Mouse (Mus musculus) lung, embryonic 15.5 days (tissue): ENCODE results near the gene Nsmce4a. TPM values are rescaled to one million over a fixed set of nuclear protein-coding genes. Genes with fewer than 3 reads are reported as not detected.

ENCODE experiments used
- ATAC-seq: fragments of 200-750 bp; cut with Nextera tagmentation; 2 replicates; pipeline ENCODE4 v1.8.0; 2017; ENCODE audit warnings: moderate number of reproducible peaks, borderline replicate concordance; ENCODE audit not compliant: low FRiP score, low TSS enrichment; ENCODE audit errors: extremely low read depth
- H3K27ac ChIP-seq: fragments of 300-500 bp; sonication (generic); 2 replicates; pipeline ENCODE4 v1.5.1; 2015; ENCODE audit warnings: moderate library complexity, mild to moderate bottlenecking, inconsistent platforms
- H3K27me3 ChIP-seq: fragments of 300-500 bp; sonication (generic); 2 replicates; pipeline ENCODE4 v1.6.1; 2015; ENCODE audit warnings: inconsistent platforms
- H3K36me3 ChIP-seq: fragments of 300-500 bp; sonication (generic); 2 replicates; pipeline ENCODE4 v1.6.1; 2015; ENCODE audit warnings: inconsistent platforms
- H3K4me1 ChIP-seq: fragments of 300-500 bp; sonication (generic); 2 replicates; pipeline ENCODE4 v1.6.1; 2015; ENCODE audit warnings: inconsistent platforms
- H3K4me2 ChIP-seq: fragments of 300-500 bp; sonication (generic); 2 replicates; pipeline ENCODE4 v1.6.1; 2015; ENCODE audit warnings: inconsistent platforms, mild to moderate bottlenecking, moderate library complexity
- H3K4me3 ChIP-seq: fragments of 300-500 bp; sonication (generic); 2 replicates; pipeline ENCODE4 v1.5.1; 2015; ENCODE audit warnings: mild to moderate bottlenecking, inconsistent platforms
- H3K9ac ChIP-seq: fragments of 300-500 bp; sonication (generic); 2 replicates; pipeline ENCODE4 v1.6.1; 2015; ENCODE audit warnings: inconsistent platforms
- H3K9me3 ChIP-seq: fragments of 300-500 bp; sonication (generic); 2 replicates; pipeline ENCODE4 v1.6.1; 2016; ENCODE audit warnings: inconsistent platforms
- WGBS: fragments of 180-500 bp; shearing (Covaris S2); methylation state at CpG from one replicate; pipeline ENCODE4 v1.1.7; 2015; 5-methylcytosine and 5-hydroxymethylcytosine counted together
- polyA plus RNA-seq: library from polyadenylated mRNA; unstranded; fragments of >200 nt; fragmentation: Nextera tagmentation; extraction: Ambion mirVana; gene quantifications from 2 replicates; pipeline ENCODE4 v1.2.1, GENCODE M21; 2015

Gene Nsmce4a
- polyA plus RNA-seq, 1 experiment from 2014 or later: 164 TPM

DNA sequence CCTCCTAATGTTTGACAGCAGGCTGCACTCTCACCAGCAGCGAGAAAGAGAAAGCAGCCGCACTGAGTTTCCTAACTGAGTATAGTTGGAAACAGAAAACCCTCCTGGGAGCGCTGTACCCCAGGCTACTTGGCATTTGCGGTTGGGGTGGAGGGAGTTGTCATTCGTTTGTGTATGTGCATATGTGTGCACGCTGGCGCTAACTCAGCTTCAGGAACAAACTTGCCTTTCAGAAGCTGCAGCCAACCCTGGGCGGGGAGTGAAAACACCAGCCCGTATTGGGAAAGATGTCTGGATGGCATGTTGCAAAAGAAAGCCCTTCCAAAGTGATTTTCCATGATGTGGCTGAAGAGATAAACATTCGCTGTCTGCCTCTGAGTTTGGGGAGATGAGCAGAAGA lies 4.1 kb upstream of the Nsmce4a start:
- H3K4me1 ChIP-seq: peaks cover 35% of the 10 kb centered on the region
- no peaks in the 10 kb centered on the region for H3K9me3 ChIP-seq
- H3K36me3 ChIP-seq: no peaks in the 10 kb centered on the region
- H3K27me3 ChIP-seq: no peaks in the 10 kb centered on the region
- peak overlapping the region; percentile 30; the same call in 1 of the 2 replicates for H3K9ac ChIP-seq
- H3K27ac ChIP-seq: peak overlapping the region; percentile 79
- peak overlapping the region; percentile 57 for H3K4me2 ChIP-seq
- peak; percentile 28; the same call in 1 of the 2 replicates for ATAC-seq
- H3K4me3 ChIP-seq: peak overlapping the region; percentile 34
- WGBS: 9% methylated on average over 10 of the region's 10 CpGs

DNA sequence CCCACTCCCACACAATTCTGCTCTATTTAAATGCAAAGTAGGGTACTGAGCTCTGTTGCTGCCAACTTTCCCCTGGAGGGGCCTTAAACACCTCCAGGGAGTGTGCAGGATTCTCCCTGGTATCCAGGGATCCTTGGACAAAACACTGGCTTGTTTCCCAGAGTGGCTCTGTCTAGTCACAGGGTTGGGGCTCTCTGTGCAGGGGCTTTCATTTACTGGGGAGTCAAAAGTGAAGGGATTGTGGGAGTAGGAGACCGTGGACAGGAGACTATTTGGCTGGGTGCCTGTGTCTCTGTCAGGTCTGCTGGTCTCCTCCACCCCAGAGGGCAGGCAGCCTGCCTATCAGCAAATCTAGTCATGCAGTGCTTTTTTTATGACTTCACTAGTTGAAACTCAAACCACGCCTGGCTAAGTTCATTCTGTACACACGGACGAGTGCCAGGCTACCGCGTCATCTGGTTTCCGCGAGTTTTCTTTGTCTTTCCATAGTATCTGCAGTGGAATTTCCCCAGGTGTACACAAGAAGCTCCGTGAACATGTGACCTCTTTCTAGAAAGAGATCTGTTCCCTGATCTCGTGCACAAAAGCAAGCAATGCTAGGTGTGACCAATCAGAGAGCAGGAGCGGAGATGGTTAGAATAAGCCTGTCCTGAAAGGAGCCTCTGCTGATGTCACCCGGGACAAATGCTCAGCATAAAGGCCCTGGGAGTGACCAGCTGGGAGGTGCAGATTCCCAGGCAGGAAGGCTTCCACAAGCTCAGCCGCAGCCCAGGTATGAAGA lies 1.5 kb upstream of the Nsmce4a start:
- Histone ChIP-seq H3K9me3 (no peaks in the 10 kb centered on the region), H3K4me2 (peak overlapping the region; percentile 17), H3K9ac (no peak overlapping the region), H3K4me3 (no peak overlapping the region), H3K27me3 (no peaks in the 10 kb centered on the region), H3K36me3 (no peaks in the 10 kb centered on the region), H3K4me1 (peaks cover 35% of the 10 kb centered on the region), H3K27ac (peak overlapping the region; percentile 49)
- ATAC-seq: 0 out of 2 replicates have a peak, but pooled peaks have one; percentile 20
- whole genome bisulfite sequencing: 45% methylated on average over 13 of the region's 13 CpGs

- H3K27ac ChIP-seq: no peak overlapping the region
Observed at GRCm38 (mm10) chr7:130573746-130574145, 828 bp upstream of the Nsmce4a start.

DNA sequence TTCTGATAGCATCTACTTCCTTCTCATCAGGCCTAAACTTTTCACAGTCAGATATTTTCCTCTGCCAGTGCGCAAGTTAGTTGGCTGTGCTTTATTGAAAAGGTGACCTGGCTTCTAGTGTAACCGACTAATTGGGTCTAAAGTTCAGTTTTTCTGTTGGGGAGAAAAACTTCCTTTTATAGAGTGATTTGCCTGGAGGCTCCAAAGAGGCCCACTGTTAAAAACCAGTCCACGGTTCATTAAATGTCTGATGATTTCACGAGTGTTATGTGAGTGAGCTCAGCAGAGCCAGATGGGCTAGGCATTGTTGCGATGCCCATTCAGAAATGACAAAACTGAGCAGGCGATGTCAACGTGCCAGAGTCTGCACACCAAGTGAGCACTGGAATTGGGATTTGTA lies 2.4 kb downstream of the Nsmce4a start:
- H3K27me3 ChIP-seq: no peaks in the 10 kb centered on the region
- no peaks in the 10 kb centered on the region for H3K36me3 ChIP-seq
- peaks cover 7% of the 10 kb centered on the region; the same call in 1 of the 2 replicates for H3K4me1 ChIP-seq
- H3K4me2 ChIP-seq: no peak overlapping the region
- H3K9me3 ChIP-seq: no peaks in the 10 kb centered on the region
- no peak overlapping the region for H3K4me3 ChIP-seq
- no peak overlapping the region for H3K27ac ChIP-seq
- ATAC-seq: no peak
- H3K9ac ChIP-seq: no peak overlapping the region
- 77% methylated on average over 7 of the region's 7 CpGs for WGBS

More at GRCm38 (mm10) chr7:130573746-130574145, 828 bp upstream of the Nsmce4a start:
- no peak for ATAC-seq
- H3K36me3 ChIP-seq: no peaks in the 10 kb centered on the region
- no peak overlapping the region for H3K9ac ChIP-seq
- no peaks in the 10 kb centered on the region for H3K9me3 ChIP-seq
- 94% methylated on average over 10 of the region's 10 CpGs for WGBS
- H3K4me2 ChIP-seq: no peak overlapping the region
- no peak overlapping the region for H3K4me3 ChIP-seq
- peaks cover 31% of the 10 kb centered on the region for H3K4me1 ChIP-seq
- H3K27me3 ChIP-seq: no peaks in the 10 kb centered on the region

GRCm38 (mm10) chr7:130568783-130569436 lies 4.0 kb downstream of the Nsmce4a start:
- Histone ChIP-seq H3K36me3 (no peaks in the 10 kb centered on the region), H3K4me1 (no peaks in the 10 kb centered on the region), H3K27ac (no peak overlapping the region), H3K4me2 (no peak overlapping the region), H3K9me3 (no peaks in the 10 kb centered on the region), H3K27me3 (no peaks in the 10 kb centered on the region), H3K4me3 (no peak overlapping the region), H3K9ac (no peak overlapping the region)
- 27% methylated on average over 9 of the region's 9 CpGs for WGBS
- ATAC-seq: no peak

GRCm38 (mm10) chr7:130564596-130564995 lies 8.3 kb downstream of the Nsmce4a start:
- Histone ChIP-seq H3K27me3 (no peaks in the 10 kb centered on the region), H3K9ac (no peak overlapping the region), H3K36me3 (no peaks in the 10 kb centered on the region), H3K4me3 (no peak overlapping the region), H3K27ac (no peak overlapping the region), H3K9me3 (no peaks in the 10 kb centered on the region), H3K4me1 (no peaks in the 10 kb centered on the region), H3K4me2 (no peak overlapping the region)
- WGBS: 54% methylated on average over 3 of the region's 3 CpGs
- ATAC-seq: no peak

GRCm38 (mm10) chr7:130563880-130564279 lies 9.0 kb downstream of the Nsmce4a start:
- Histone ChIP-seq H3K9ac (no peak overlapping the region), H3K9me3 (no peaks in the 10 kb centered on the region), H3K27me3 (no peaks in the 10 kb centered on the region), H3K36me3 (no peaks in the 10 kb centered on the region), H3K27ac (no peak overlapping the region), H3K4me2 (no peak overlapping the region), H3K4me1 (no peaks in the 10 kb centered on the region), H3K4me3 (no peak overlapping the region)
- 43% methylated on average over 4 of the region's 4 CpGs for WGBS
- ATAC-seq: no peak

DNA sequence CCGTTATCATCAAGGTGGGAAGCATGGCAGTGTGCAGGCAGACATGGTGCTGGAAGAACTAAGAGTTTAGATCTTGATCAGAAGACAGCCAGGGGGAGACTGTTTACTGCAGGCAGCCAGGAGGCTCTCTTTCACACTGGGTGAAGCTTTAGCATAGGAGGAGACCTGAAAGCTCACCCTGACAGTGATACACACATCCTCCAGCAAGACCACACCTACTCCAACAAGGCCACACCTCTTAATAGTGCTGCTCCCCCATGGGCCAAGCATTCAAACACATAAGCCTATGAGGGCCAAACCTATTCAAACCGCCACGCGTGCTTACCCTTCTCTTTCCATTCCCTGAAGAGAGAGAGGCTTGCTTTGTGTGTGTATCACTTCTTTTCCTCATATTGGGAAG lies 9.6 kb downstream of the Nsmce4a start:
- H3K9me3 ChIP-seq: no peaks in the 10 kb centered on the region
- H3K27me3 ChIP-seq: no peaks in the 10 kb centered on the region
- no peak overlapping the region for H3K9ac ChIP-seq
- no peak overlapping the region for H3K4me2 ChIP-seq
- H3K4me3 ChIP-seq: no peak overlapping the region
- H3K4me1 ChIP-seq: 0 out of 2 replicates have a peak, but pooled peaks cover 2% of the 10 kb centered on the region
- H3K27ac ChIP-seq: no peak overlapping the region
- ATAC-seq: no peak
- H3K36me3 ChIP-seq: no peaks in the 10 kb centered on the region
- WGBS: 84% methylated on average over 4 of the region's 4 CpGs

- H3K4me3 ChIP-seq: no peak overlapping the region
- ATAC-seq: no peak
- no peaks in the 10 kb centered on the region for H3K36me3 ChIP-seq
- H3K4me1 ChIP-seq: 0 out of 2 replicates have a peak, but pooled peaks cover 2% of the 10 kb centered on the region
- H3K9me3 ChIP-seq: no peaks in the 10 kb centered on the region
- no peak overlapping the region for H3K27ac ChIP-seq
- no peaks in the 10 kb centered on the region for H3K27me3 ChIP-seq
- WGBS: 65% methylated on average over 1 of the region's 1 CpGs
- no peak overlapping the region for H3K4me2 ChIP-seq
- no peak overlapping the region for H3K9ac ChIP-seq
Observed at GRCm38 (mm10) chr7:130560933-130561332, 12.0 kb downstream of the Nsmce4a start.

DNA sequence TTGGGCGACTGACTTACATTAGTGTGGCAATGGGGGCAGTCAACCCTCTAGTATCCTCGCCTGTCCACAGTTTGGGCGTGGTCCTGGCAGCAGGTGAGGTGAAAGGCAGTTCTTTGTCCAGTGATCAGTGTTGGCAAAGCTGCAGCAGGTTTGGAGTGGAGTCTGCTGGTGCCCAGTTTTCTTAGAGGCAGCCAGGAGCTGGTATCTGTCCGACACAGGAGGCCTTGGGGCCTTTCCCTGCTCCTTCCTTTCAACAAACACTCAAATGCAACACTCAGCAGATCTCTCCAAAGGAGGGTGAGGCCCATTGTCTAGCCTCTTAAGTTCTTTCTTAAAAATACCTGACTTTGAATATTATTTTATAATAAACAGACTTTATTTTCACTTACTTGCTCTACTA lies 14.3 kb downstream of the Nsmce4a start:
- no peaks in the 10 kb centered on the region for H3K27me3 ChIP-seq
- no peak for ATAC-seq
- 50% methylated on average over 4 of the region's 4 CpGs for WGBS
- H3K9me3 ChIP-seq: no peaks in the 10 kb centered on the region
- no peak overlapping the region for H3K4me3 ChIP-seq
- no peaks in the 10 kb centered on the region for H3K36me3 ChIP-seq
- no peak overlapping the region for H3K27ac ChIP-seq
- H3K9ac ChIP-seq: no peak overlapping the region
- H3K4me1 ChIP-seq: 0 out of 2 replicates have a peak, but pooled peaks cover 2% of the 10 kb centered on the region
- H3K4me2 ChIP-seq: no peak overlapping the region

- no peaks in the 10 kb centered on the region for H3K9me3 ChIP-seq
- WGBS: 52% methylated on average over 5 of the region's 5 CpGs
- H3K9ac ChIP-seq: no peak overlapping the region
- no peaks in the 10 kb centered on the region for H3K27me3 ChIP-seq
- H3K4me1 ChIP-seq: 0 out of 2 replicates have a peak, but pooled peaks cover 2% of the 10 kb centered on the region
- no peaks in the 10 kb centered on the region for H3K36me3 ChIP-seq
- H3K4me2 ChIP-seq: no peak overlapping the region
- ATAC-seq: no peak
- H3K27ac ChIP-seq: peak overlapping the region; percentile 26; the same call in 1 of the 2 replicates
- no peak overlapping the region for H3K4me3 ChIP-seq
Observed at GRCm38 (mm10) chr7:130555597-130555996, 17.3 kb downstream of the Nsmce4a start.

DNA sequence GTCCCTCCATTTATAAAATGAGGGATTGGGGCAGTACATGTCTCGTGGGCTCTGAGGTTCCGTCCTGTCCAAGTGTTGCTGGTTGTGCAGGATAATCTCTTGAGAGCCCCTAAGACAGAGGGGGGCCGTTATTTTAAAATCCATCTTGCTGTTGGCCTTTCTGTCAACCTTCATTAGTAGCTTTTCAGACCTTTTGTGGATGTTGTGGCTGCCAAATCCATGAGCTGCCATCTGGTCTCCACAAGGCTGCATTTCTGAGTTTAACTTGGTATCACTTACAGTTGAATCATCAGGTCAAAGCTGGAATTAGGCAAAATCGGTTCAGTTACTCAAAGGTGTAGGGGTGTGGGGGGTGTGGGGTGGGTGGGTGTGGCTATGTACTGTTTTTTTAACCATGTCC lies 19.6 kb downstream of the Nsmce4a start:
- Histone ChIP-seq H3K27me3 (no peaks in the 10 kb centered on the region), H3K4me1 (0 out of 2 replicates have a peak, but pooled peaks cover under 1% of the 10 kb centered on the region), H3K9me3 (no peaks in the 10 kb centered on the region), H3K27ac (no peak overlapping the region), H3K4me3 (no peak overlapping the region), H3K9ac (no peak overlapping the region), H3K36me3 (no peaks in the 10 kb centered on the region), H3K4me2 (no peak overlapping the region)
- no peak for ATAC-seq
- WGBS: 70% methylated on average over 4 of the region's 4 CpGs
